Mouse (Mus musculus) adrenal gland, postnatal 10 days (tissue): ENCODE data around the gene Olfr874. TPM values are rescaled to one million over a fixed set of nuclear protein-coding genes. Genes with fewer than 3 reads are reported as not detected.
"Not testable (repeated sequence)": the region's sequence is repeated elsewhere in the genome, so short reads cannot be mapped to it uniquely, and the experiment has no call there.

ENCODE experiments used
- DNase-seq: peaks from one replicate; pipeline ENCODE4 v3.0.0; 2021; ENCODE audit warnings: mixed read lengths
- long read RNA-seq, 2 experiments: library from polyadenylated mRNA; stranded (forward); transcript quantifications; one replicate each; pipeline ENCODE4 v2.0.0; 2021
- total RNA-seq, 2 experiments: library from RNA; stranded (reverse); gene quantifications; 2 replicates each; pipeline ENCODE4 v1.2.3; 2021

Gene Olfr874
- total RNA-seq: not detected
- long read RNA-seq, experiment 1: 0 reads
- long read RNA-seq, experiment 2: 0 reads

- DNase-seq: no peak
These were observed at the start of gene Olfr874 for GRCm38 (mm10) chr9:37744806-37745205. Gene Olfr874, plus strand, starts transcription at chr9:37745106.

GRCm38 (mm10) chr9:37716150-37716549 is 28.8 kb upstream of the Olfr874 start, which contains the start of gene Olfr160:
Gene Olfr160, minus strand, starts transcription at chr9:37716250.
- DNase-seq: no peak

- DNase-seq: no peak
These were observed 10.6 kb upstream of the Olfr874 start for GRCm38 (mm10) chr9:37734310-37734709.

- DNase-seq: no peak
These were observed 5.6 kb downstream of the Olfr874 start for GRCm38 (mm10) chr9:37750319-37751075.

- DNase-seq: no peak
These were observed 6.6 kb downstream of the Olfr874 start for GRCm38 (mm10) chr9:37751467-37751866.

- DNase-seq: peak; percentile 35
These were observed 7.1 kb downstream of the Olfr874 start for GRCm38 (mm10) chr9:37752006-37752405.

- no peak for DNase-seq
These were observed 16.8 kb downstream of the Olfr874 start for GRCm38 (mm10) chr9:37761728-37762127.

- DNase-seq: peak; percentile 52
These were observed 17.6 kb downstream of the Olfr874 start for GRCm38 (mm10) chr9:37762541-37762940.

GRCm38 (mm10) chr9:37770661-37771060 is 25.8 kb downstream of the Olfr874 start:
- no peak for DNase-seq

- DNase-seq: no peak
These were observed 26.9 kb downstream of the Olfr874 start, which contains the start of gene Olfr875 for GRCm38 (mm10) chr9:37771759-37772158. Gene Olfr875, plus strand, starts transcription at chr9:37771857.

GRCm38 (mm10) chr9:37782766-37783260 is 37.9 kb downstream of the Olfr874 start:
- peak; percentile 44 for DNase-seq

GRCm38 (mm10) chr9:37783394-37784387 is 38.8 kb downstream of the Olfr874 start:
- not testable (repeated sequence) for DNase-seq

- DNase-seq: no peak
These were observed 41.5 kb downstream of the Olfr874 start for GRCm38 (mm10) chr9:37786411-37786810.

Other genes starting within 250 kb of the Olfr874 start
- gene Esam, start 217.0 kb upstream of the Olfr874 start, total RNA-seq: 10 to 100 TPM; 79.7 to 80.2 TPM
- gene Vsig2, start 205.9 kb upstream of the Olfr874 start, total RNA-seq: 1 to 10 TPM; 5.6 to 9.0 TPM
- gene Nrgn, start 192.2 kb upstream of the Olfr874 start, total RNA-seq: 1 to 10 TPM; 4.2 to 5.4 TPM
- 10 to 100 TPM; 13.7 to 14.5 TPM for gene Siae, start 189.4 kb upstream of the Olfr874 start, total RNA-seq
- 1 to 10 TPM; 3.5 to 3.7 TPM for gene Spa17, start 131.4 kb upstream of the Olfr874 start, total RNA-seq
- 10 to 100 TPM; 81.4 to 88.9 TPM for gene Tbrg1, start 87.8 kb upstream of the Olfr874 start, total RNA-seq
- gene Panx3, start 75.9 kb upstream of the Olfr874 start, total RNA-seq: under 1 TPM in 1 of 2 experiments, not detected in 1; 0.99 TPM
- gene Olfr160, start 28.9 kb upstream of the Olfr874 start, total RNA-seq: not detected
- gene Olfr875, start 26.8 kb downstream of the Olfr874 start, total RNA-seq: not detected
- not detected for gene Olfr876, start 57.9 kb downstream of the Olfr874 start, total RNA-seq
- not detected for gene Olfr877, start 109.2 kb downstream of the Olfr874 start, total RNA-seq
- not detected for gene Olfr145, start 151.6 kb downstream of the Olfr874 start, total RNA-seq
- not detected for gene Olfr878, start 172.7 kb downstream of the Olfr874 start, total RNA-seq
- not detected for gene Olfr881, start 246.7 kb downstream of the Olfr874 start, total RNA-seq